In the genomic region with DNA sequence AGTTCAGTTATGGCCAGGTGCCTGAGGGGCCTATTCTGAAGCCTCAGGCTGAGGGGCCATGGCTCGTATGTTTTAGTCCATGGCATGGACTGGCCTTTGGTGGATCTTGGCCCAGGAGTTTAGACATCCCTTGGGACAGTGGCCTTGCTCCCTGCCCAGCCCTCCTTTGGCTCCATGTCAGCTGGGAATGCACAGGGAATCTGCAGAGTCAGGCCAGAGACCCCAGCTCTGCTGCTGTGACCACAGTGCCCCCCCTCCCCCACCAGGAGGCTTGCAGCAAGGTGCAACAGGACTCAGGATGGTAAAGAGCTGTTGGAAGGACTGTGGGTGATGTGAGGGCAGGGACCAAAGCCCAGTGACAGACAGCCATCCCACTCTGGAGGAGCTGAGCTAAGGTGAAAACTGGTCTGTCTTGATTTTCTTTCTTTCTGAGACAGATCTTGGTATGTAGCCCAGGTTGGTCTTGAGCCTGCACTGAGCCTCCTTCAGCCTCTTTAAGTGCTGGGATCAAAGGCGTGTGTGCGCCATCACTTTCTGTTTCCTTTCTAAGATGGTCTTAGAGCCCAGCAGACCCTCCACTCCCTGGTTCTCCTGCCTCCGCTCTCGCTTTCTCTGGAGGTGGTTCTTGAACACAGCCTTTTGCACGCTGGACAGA, we compare ENCODE assay signal across 10 mouse cellular contexts. TPM values are rescaled to one million over a fixed set of nuclear protein-coding genes. Genes with fewer than 3 reads are reported as not detected.
DNase-seq lines count a peak whose midpoint lies in the region; ATAC-seq and TF ChIP-seq lines count a peak whose summit lies in the region.
"Had no signal": no experiment of that assay in that cellular context is flagged by ENCODE, and none has a peak within 500 bp of the region (broad histone marks: within the 10 kb centered on the region; RNA-seq: fewer than 3 reads in every experiment).

No protein-coding gene starts in this region.

- peak; percentile 49 for DNase-seq in adrenal gland, postnatal 14 days
- no peak for DNase-seq in adrenal gland, adult 18-20 months (ENCODE audit: low spot score in 2 of 2)
- DNase-seq in kidney, adult 11 months = no peak
- peak; percentile 21 for DNase-seq in liver, postnatal 0 days
- DNase-seq in left cerebral cortex, adult 11 months (ENCODE audit: low spot score) = no peak
- DNase-seq in left cerebral cortex, adult 8-10 months (ENCODE audit: low spot score in 2 of 2) = no peak
- DNase-seq: cerebellum, adult 18-20 months had no signal

- 0 out of 2 replicates have a peak overlapping the region, but pooled peaks have one; percentile 24 for H3K27ac ChIP-seq in kidney, embryonic 14.5 days (ENCODE audit: low read depth, low read length)
- H3K27ac ChIP-seq in embryonic facial prominence, embryonic 12.5 days = peak overlapping the region; percentile 18; the same call in 1 of the 2 replicates
- H3K27ac ChIP-seq in liver, postnatal 0 days (ENCODE audit: low read depth) = peak overlapping the region; percentile 77

- no peaks in the 10 kb centered on the region for H3K27me3 ChIP-seq in kidney, embryonic 14.5 days (ENCODE audit: control insufficient read depth, insufficient read depth, low read length)
- H3K27me3 ChIP-seq in embryonic facial prominence, embryonic 12.5 days = no peaks in the 10 kb centered on the region
- H3K27me3 ChIP-seq in liver, postnatal 0 days (ENCODE audit: insufficient read depth, low read length) = no peaks in the 10 kb centered on the region

- TF ChIP-seq CTCF in liver, postnatal 0 days (IDR thresholded peaks at IDR 0.05; ENCODE audit: low read depth) = no peak

- peaks cover 24% of the 10 kb centered on the region; the same call in 1 of the 2 replicates for H3K36me3 ChIP-seq in kidney, embryonic 14.5 days (ENCODE audit: control insufficient read depth, insufficient read depth, low read length)
- H3K36me3 ChIP-seq in embryonic facial prominence, embryonic 12.5 days = peaks cover 55% of the 10 kb centered on the region
- peaks cover 98% of the 10 kb centered on the region for H3K36me3 ChIP-seq in liver, postnatal 0 days (replicated peaks; ENCODE audit: insufficient read depth, low read length)

- ATAC-seq in kidney, embryonic 14.5 days (ENCODE audit: low FRiP score, low TSS enrichment) = no peak
- no peak for ATAC-seq in embryonic facial prominence, embryonic 12.5 days (ENCODE audit: insufficient number of reproducible peaks, insufficient read depth, low FRiP score, low TSS enrichment)
- no peak for ATAC-seq in liver, postnatal 0 days

- peaks cover 29% of the 10 kb centered on the region for H3K4me1 ChIP-seq in kidney, embryonic 14.5 days (ENCODE audit: control insufficient read depth, insufficient read depth, low read length)
- peaks cover 43% of the 10 kb centered on the region for H3K4me1 ChIP-seq in embryonic facial prominence, embryonic 12.5 days
- peaks cover 70% of the 10 kb centered on the region for H3K4me1 ChIP-seq in liver, postnatal 0 days (ENCODE audit: insufficient read depth)

- H3K9ac ChIP-seq in kidney, embryonic 14.5 days (ENCODE audit: low read depth, low read length) = no peak overlapping the region
- no peak overlapping the region for H3K9ac ChIP-seq in embryonic facial prominence, embryonic 12.5 days
- H3K9ac ChIP-seq in liver, postnatal 0 days (replicated peaks) = peak overlapping the region; percentile 86

- WGBS in kidney, embryonic 14.5 days = 84% methylated on average over 6 of the region's 6 CpGs
- WGBS in embryonic facial prominence, embryonic 12.5 days = 86% methylated on average over 6 of the region's 6 CpGs
- WGBS in liver, postnatal 0 days (ENCODE audit: insufficient replicate concordance) = 86% methylated on average over 6 of the region's 6 CpGs

- H3K9me3 ChIP-seq in kidney, embryonic 14.5 days (ENCODE audit: control insufficient read depth, low read length) = no peaks in the 10 kb centered on the region
- no peaks in the 10 kb centered on the region for H3K9me3 ChIP-seq in embryonic facial prominence, embryonic 12.5 days
- no peaks in the 10 kb centered on the region for H3K9me3 ChIP-seq in liver, postnatal 0 days (ENCODE audit: low read length)

- no peak overlapping the region for H3K4me2 ChIP-seq in kidney, embryonic 14.5 days (replicated peaks; ENCODE audit: low read depth, low read length)
- no peak overlapping the region for H3K4me2 ChIP-seq in embryonic facial prominence, embryonic 12.5 days (replicated peaks)
- peak overlapping the region; percentile 85 for H3K4me2 ChIP-seq in liver, postnatal 0 days (ENCODE audit: low read depth, low read length)

- no peak overlapping the region for H3K4me3 ChIP-seq in kidney, embryonic 14.5 days (ENCODE audit: low read length)
- H3K4me3 ChIP-seq in embryonic facial prominence, embryonic 12.5 days = no peak overlapping the region
- peak overlapping the region; percentile 93 for H3K4me3 ChIP-seq in liver, postnatal 0 days (ENCODE audit: low read depth, low read length)

- TF ChIP-seq EP300 in liver, postnatal 0 days (IDR thresholded peaks at IDR 0.05; ENCODE audit: low read depth) = no peak

RNA-seq across cellular contexts. Expression of a gene that starts 7.0 kb away (rescaled TPM):
- 31.6 and 36.2 TPM in 2 replicates for total RNA-seq in adrenal gland, postnatal 14 days (2021)
- 10 to 100 TPM; 14.8 to 21.2 TPM for total RNA-seq in adrenal gland, adult 18-20 months (2021)
- 41.3 and 42.6 TPM in 2 replicates for polyA plus RNA-seq in kidney, embryonic 14.5 days (2014; fragmentation: Nextera tagmentation; extraction: Ambion mirVana)
- polyA plus RNA-seq in embryonic facial prominence, embryonic 12.5 days (2016; fragmentation: Nextera tagmentation; extraction: Ambion mirVana) = 37.9 and 39.5 TPM in 2 replicates
- 124 and 126 TPM in 2 replicates for polyA plus RNA-seq in liver, postnatal 0 days (2015; fragmentation: Nextera tagmentation; extraction: Ambion mirVana)
- total RNA-seq in left cerebral cortex, adult 8-10 months (2022) = 1 to 10 TPM; 2.9 to 5.2 (median 3.6) TPM

RNA-seq across cellular contexts. Expression of a gene that starts 27.4 kb away (rescaled TPM):
- total RNA-seq in adrenal gland, postnatal 14 days (2021) = 55.3 and 65.0 TPM in 2 replicates
- total RNA-seq in adrenal gland, adult 18-20 months (2021) = 10 to 100 TPM; 54.5 to 67.4 TPM
- polyA plus RNA-seq in kidney, embryonic 14.5 days (2014; fragmentation: Nextera tagmentation; extraction: Ambion mirVana) = 131 and 155 TPM in 2 replicates
- polyA plus RNA-seq in embryonic facial prominence, embryonic 12.5 days (2016; fragmentation: Nextera tagmentation; extraction: Ambion mirVana) = 150 and 155 TPM in 2 replicates
- polyA plus RNA-seq in liver, postnatal 0 days (2015; fragmentation: Nextera tagmentation; extraction: Ambion mirVana) = 40.0 and 41.5 TPM in 2 replicates
- total RNA-seq in left cerebral cortex, adult 8-10 months (2022) = 10 to 100 TPM; 56.9 to 63.1 (median 62.1) TPM

RNA-seq across cellular contexts. Expression of a gene that starts 49.8 kb away (rescaled TPM):
- total RNA-seq in adrenal gland, postnatal 14 days (2021) = not detected in 2 replicates
- not detected for total RNA-seq in adrenal gland, adult 18-20 months (2021)
- polyA plus RNA-seq in kidney, embryonic 14.5 days (2014; fragmentation: Nextera tagmentation; extraction: Ambion mirVana) = 0.17 and 0.34 TPM in 2 replicates
- 1.2 and 2.9 TPM in 2 replicates for polyA plus RNA-seq in embryonic facial prominence, embryonic 12.5 days (2016; fragmentation: Nextera tagmentation; extraction: Ambion mirVana)
- 0.07 and 0.09 TPM in 2 replicates for polyA plus RNA-seq in liver, postnatal 0 days (2015; fragmentation: Nextera tagmentation; extraction: Ambion mirVana)
- under 1 TPM; 0.32 to 0.59 (median 0.41) TPM for total RNA-seq in left cerebral cortex, adult 8-10 months (2022)
- total RNA-seq: layer of hippocampus, adult 18-20 months had no signal

Comparison
In these comparisons a context has a peak if more than half of its experiments do, and no peak if none do; other contexts are left out.
1. DNase-seq: peak in adrenal gland, postnatal 14 days (single experiment) and liver, postnatal 0 days (single experiment); none in adrenal gland, adult 18-20 months (0 of 2), kidney, adult 11 months (single experiment), left cerebral cortex, adult 11 months (single experiment) and left cerebral cortex, adult 8-10 months (0 of 2).
2. H3K27ac ChIP-seq: peak in every context shown above with its lines; median percentile 77 in liver, postnatal 0 days; 24 in kidney, embryonic 14.5 days; 18 in embryonic facial prominence, embryonic 12.5 days.